Mouse (Mus musculus): ENCODE measurements around the gene Gm44511.
A peak's percentile ranks its signal among the peaks of the same experiment; 100 is the strongest.
"Not testable (repeated sequence)": the region's sequence is repeated elsewhere in the genome, so short reads cannot be mapped to it uniquely, and the experiment has no call there.

Gm44511 gene

GRCm38 (mm10) chr6:128841327-128842089 is 15.4 kb upstream of the Gm44511 start:
- peak; percentile 42 for DNase-seq (ENCODE audit: low read depth, low spot score)

GRCm38 (mm10) chr6:128840669-128841068 is 14.6 kb upstream of the Gm44511 start:
- DNase-seq (ENCODE audit: low read depth, low spot score): not testable (repeated sequence)

- DNase-seq (ENCODE audit: low read depth, low spot score): peak; percentile 85
These were observed 13.8 kb upstream of the Gm44511 start for GRCm38 (mm10) chr6:128839921-128840320.

DNA sequence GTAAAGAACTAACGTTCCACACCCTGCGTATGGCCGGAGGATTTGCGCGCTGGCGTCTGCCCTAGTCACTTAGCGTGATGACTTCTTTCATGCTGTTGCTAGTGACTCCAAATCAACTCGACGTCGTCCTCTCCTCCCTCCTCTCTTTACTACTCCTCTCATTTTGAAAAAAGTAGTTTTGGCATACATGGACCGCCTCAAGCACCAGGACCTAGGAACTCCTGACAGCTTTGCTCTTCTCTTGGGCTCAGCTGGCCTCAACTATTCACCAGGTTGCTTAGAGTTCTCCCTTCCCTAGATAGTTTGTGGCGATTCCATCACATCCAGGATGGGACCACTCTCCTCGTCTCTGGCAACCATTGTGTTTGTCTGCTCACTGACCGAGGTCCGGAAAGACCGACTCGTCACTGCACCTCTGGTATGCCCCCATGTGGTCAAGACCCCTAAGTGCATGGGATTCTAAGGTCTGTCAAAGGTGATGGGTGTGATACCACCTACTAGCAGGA is 13.2 kb upstream of the Gm44511 start:
- peak; percentile 96 for DNase-seq (ENCODE audit: low read depth, low spot score)

DNA sequence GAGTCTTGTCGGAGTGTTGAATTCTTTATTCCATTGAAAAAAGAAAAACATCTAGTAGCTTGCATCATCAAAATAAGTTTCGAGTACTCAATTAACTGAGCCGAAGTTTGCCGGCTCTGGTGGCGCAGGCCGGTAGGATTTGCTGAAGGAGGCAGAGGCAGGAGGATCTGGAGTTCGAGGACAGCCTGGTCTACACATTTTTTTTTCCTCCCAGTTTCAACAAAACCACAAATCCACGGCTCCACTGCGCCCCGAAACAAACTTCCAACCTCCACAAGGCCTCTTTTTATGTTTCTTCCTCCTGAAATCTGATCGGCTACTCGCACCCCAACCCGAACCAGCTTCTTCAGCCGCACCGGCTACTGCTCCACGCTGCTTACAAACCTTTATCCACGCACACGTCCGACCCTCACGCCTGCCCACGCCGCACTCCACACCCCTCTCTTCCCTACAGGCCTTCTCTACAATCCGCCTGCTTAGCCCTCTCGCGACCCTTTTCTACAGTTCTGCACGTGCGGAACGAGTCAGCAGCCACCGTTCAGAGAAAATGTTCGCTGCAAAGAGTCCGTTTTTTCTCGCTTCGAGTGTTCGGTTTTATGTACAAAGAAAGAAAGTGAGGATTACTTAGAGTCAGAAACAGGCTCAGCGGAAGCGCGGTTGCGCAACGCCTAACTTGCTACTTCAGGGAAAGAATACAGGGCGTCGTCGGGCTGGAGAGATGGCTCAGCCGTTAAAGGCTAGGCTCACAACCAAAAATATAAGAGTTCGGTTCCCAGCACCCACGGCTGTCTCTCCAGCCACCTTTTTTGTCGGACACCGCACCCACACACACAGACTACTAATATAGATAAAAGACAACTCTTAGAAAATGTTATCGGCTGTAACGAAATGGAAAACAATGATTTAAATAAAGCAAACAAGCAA is 12.5 kb upstream of the Gm44511 start:
- peak; percentile 93 for DNase-seq (ENCODE audit: low read depth, low spot score)

- DNase-seq (ENCODE audit: low read depth, low spot score): no peak
These were observed 11.6 kb upstream of the Gm44511 start for GRCm38 (mm10) chr6:128837454-128838341.

DNA sequence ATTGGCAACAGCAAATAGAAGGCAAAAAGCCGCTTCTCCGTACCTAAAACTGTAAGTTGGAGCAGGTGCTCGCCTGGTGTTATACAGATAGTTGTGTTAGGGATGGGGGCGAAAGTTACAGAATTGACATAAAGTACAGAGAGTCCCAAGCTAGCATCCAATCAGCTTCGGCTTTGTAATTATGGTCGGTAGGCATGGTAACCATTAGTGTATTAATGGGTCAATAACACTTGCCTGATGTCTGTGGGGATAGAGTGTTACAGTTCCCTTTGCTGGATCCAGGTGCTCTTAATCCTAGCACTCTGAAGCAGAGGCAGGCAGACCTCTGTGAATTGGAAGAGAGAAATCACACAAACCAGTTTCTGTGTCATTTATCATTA is 10.8 kb upstream of the Gm44511 start:
- peak; percentile 77 for DNase-seq (ENCODE audit: low read depth, low spot score)

- no peak for DNase-seq (ENCODE audit: low read depth, low spot score)
These were observed 10.3 kb upstream of the Gm44511 start for GRCm38 (mm10) chr6:128836191-128836954.

GRCm38 (mm10) chr6:128835571-128835970 is 9.5 kb upstream of the Gm44511 start:
- DNase-seq (ENCODE audit: low read depth, low spot score): no peak

- no peak for DNase-seq (ENCODE audit: low read depth, low spot score)
These were observed 6.9 kb upstream of the Gm44511 start for GRCm38 (mm10) chr6:128833046-128833445.

DNA sequence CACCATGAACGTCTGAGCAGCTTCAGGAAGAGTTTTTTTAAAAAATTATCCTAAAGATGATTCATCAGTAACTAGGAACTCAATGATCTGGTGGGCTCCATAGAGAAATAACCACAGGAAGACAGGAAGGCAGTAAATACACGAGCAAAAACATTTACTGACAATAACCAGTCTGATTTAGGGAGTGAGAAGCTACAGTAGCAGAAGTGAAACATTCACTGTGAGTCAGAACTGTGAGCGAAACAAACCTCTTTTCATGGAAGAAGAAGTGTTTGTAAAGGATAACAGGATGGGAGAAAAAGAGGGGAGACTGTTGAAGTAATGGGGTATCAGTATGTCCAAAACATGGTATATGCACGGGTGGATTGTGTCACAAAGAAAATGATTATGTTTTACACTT is 3.7 kb upstream of the Gm44511 start:
- DNase-seq (ENCODE audit: low read depth, low spot score): no peak

- DNase-seq (ENCODE audit: low read depth, low spot score): no peak
These were observed 666 bp upstream of the Gm44511 start for GRCm38 (mm10) chr6:128826781-128827180.

- DNase-seq (ENCODE audit: low read depth, low spot score): no peak
These were observed 7.9 kb downstream of the Gm44511 start for GRCm38 (mm10) chr6:128818083-128818802.

DNA sequence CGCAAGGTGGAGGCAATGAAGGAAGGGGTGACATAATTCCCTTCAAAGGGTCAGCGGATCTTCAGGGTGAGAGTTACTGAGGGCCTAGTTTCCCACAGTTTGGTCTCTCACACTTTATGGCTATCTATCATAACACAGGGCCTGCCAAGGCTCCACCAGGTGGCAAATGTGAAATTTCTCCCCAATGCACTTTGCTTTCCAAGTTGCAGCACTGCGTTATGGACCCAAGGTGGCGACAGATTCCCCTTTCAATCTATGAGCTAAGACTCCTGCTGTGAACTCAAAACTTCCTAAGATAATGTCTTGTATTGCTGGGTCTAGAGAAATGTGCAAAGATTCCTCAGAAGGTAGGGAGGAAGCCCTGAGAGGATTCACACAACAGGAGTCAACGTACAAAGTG is 17.6 kb downstream of the Gm44511 start:
- peak; percentile 88 for DNase-seq (ENCODE audit: low read depth, low spot score)

DNA sequence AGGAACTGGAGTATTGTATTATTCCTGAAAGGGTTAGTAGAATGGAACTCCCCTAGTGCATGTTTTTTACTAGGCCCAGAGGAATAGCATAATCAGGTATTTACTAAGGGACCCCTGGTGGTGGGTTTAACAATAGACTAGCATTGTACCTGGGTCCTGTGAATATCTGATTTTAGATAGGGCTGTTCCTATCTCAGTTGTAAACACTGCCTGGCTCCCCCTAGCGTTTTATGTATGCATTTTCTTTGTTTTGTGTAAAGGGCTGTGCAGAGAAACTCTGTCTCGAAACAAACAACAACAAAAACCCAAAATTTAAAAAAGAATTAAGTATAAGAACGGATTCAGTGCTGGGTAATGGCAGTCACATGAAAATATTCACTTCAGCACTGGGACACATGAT is 19.1 kb downstream of the Gm44511 start:
- DNase-seq (ENCODE audit: low read depth, low spot score): peak; percentile 79

DNA sequence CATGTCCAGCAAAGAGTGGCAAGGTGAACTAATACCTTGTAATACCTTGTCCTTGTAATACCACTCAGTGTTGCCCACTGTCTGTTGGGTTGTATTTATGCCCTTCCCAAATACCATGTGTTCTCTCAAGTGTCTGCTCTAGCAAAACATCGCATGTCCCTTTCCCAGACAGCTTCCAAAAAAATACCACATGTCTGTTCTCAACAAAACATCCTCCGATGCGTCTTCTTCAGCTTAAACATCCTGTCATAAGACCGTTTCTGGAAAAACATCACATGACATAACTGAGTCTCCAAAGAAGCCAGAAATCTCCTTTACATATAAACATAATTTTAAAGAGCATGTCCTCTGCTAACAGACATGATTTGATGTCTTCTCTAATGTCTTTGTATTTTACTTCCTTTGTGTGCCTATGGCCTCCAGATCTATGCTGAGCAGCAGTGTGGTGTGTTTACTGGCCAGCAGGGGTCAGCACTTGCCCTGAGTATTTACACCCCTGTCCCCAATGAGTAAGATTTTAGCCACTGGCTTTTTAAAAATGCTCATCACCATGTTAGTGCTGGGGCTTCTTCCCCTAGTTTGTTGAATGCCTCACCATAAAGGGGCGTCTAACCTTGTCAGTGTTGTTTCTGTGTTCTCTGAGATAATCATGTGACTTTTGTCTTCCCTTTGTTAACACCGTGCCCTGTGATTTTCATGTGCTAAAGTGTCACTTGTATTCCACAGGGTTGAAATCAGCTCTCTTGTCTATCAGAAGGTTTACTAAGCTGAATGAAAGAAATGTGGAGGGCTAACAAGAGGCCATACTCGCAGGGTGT is 21.1 kb downstream of the Gm44511 start:
- DNase-seq (ENCODE audit: low read depth, low spot score): peak; percentile 82

DNA sequence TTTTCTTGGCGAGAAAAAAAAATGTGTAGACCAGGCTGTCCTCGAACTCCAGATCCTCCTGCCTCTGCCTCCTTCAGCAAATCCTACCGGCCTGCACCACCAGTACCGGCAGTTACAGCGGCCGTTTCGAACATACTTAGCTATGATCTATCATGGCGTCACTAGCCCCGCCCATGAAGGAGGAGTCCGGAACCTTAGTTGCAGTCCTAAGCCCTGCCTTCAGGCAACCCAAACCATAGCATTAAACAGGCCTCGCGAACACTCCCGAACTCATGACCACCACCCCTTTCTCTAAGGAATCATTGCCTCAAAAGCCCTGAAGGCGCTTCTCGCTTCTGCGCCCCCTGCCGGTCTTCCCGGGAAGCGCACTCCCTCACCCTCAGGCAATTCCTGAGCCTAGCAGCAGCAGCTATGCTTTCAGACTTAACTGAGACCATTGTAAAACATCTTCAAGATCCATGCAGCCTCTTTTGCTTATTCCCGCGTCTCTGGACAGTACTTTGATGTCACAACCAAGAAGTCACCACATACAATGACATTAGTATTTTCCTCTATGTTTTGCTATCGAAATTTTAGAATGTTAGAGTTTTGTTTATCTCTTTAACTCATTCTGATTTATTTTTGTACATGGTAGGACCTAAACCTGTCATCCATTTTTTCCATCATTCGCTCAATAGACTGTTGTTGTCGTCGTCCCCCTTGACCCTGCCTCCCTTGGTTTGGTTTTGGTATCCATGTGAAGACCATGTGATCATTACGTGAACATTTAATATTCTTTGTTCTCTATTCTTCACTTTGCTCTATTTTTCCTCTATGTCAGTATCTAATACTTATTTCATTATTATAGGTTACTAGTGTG is 22.9 kb downstream of the Gm44511 start:
- DNase-seq (ENCODE audit: low read depth, low spot score): peak; percentile 98

DNA sequence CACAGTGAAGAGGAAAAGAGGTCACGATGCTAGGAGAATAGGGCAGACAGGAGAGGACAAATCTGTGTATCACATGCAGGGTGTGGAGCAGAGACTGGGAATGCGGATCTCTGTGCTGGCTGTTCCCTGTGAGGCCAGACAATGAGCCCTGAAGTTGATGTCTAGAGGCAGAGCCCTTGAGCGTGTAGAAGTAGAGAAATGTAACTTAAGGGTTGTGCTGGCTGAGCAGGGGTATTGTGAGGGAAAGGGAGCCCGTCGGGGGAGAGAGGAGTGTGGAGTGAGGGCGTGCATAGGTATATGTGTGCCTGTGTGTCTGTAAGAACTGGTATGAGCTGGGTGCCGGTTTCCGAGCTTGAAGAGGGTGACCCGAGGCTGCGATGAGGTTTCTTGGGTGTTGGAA is 23.6 kb downstream of the Gm44511 start:
- DNase-seq (ENCODE audit: low read depth, low spot score): no peak
